Mouse (Mus musculus): ENCODE measurements at regions not wholly inside any gene's neighbourhood (a gene's known extent, or its start where the extent isn't known, plus 50 kb on each side); places are given as distances from the start of the nearest gene placed in this dataset.

DNA sequence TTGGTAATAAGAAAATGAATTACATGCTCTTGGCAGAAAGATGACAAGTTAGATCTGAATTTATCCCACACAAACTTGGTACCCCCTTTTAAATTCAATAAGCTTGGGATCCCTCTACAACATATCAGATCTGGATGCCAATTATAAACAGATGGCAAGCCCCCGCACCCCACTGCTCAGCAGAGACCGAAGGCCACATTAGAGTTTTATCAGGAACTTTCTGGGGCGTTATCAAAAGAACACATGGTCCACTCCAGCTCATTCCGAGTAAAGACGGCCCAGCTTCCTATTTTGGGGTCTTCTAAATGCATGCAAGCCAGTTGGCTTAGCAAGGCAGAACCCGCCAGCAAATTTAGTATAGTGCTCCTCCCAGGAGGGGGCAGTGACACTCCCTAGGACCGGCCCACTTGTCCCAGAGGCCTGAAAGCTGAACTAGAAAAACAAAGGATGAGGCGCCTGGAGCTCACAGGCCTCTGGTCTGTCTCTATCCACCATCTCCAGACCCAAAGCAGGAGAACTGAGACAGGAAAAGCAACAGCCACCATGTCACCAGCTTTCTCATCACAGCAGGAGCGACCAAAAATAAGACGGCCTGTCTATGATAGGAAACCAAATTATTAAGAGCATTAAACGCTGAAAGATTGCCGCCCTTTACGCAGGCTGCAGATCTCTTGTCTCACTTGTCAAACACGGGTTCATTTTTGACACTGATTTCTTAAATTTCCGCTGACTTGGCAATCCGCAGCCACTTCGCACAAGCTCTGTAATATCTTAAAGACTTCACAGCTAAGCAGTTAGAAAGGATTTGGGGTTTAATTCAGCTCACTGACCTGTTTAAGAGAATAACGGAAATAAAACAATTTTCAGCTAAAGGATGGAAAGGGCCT, 117.2 kb upstream of the Satb2 start:
- TF ChIP-seq TCF3 (IDR thresholded peaks at IDR 0.05; ENCODE audit: insufficient read length, low read depth) = no peak
- TF ChIP-seq USF1 (IDR thresholded peaks at IDR 0.05; ENCODE audit: low read depth) = no peak
- no peak for TF ChIP-seq MYOG (IDR thresholded peaks at IDR 0.05; ENCODE audit: control insufficient read depth in 1 of 3, insufficient read depth in 1 of 3, insufficient read length in 2 of 3, low read depth in 2 of 3)
- no peak for TF ChIP-seq REST (IDR thresholded peaks at IDR 0.05; ENCODE audit: insufficient read depth, insufficient read length)
- no peak for TF ChIP-seq E2F4 (IDR thresholded peaks at IDR 0.05; ENCODE audit: insufficient read depth)
- no peak for TF ChIP-seq POLR2AphosphoS2 (IDR thresholded peaks at IDR 0.05; ENCODE audit: insufficient read length, low read depth)
- no peak for TF ChIP-seq POLR2A (IDR thresholded peaks at IDR 0.05; ENCODE audit: insufficient read length, low read depth)
- no peak for TF ChIP-seq SRF (IDR thresholded peaks at IDR 0.05; ENCODE audit: control insufficient read depth, insufficient read length, low read depth)
- TF ChIP-seq CEBPB (IDR thresholded peaks at IDR 0.05; ENCODE audit: insufficient read depth, poor library complexity, severe bottlenecking) = no peak
- TF ChIP-seq TCF12 (IDR thresholded peaks at IDR 0.05; ENCODE audit: insufficient read depth, poor library complexity, severe bottlenecking) = no peak
- TF ChIP-seq MAX (IDR thresholded peaks at IDR 0.05; ENCODE audit: low read depth) = no peak
- TF ChIP-seq MYOD1 (IDR thresholded peaks at IDR 0.05; ENCODE audit: control insufficient read depth in 1 of 3, insufficient read length in 2 of 3, low read depth in 2 of 3) = no peak
- Histone ChIP-seq H3K27me3 (ENCODE audit: control insufficient read depth, insufficient read depth, insufficient read length) (no peaks in the 10 kb centered on the region), H3K36me3 (ENCODE audit: control insufficient read depth, insufficient read depth) (no peaks in the 10 kb centered on the region), H3K4me2 (ENCODE audit: low read depth) (no peak overlapping the region), H3K4me3 (no peak overlapping the region), H3K79me2 (ENCODE audit: control insufficient read depth, insufficient read depth) (no peaks in the 10 kb centered on the region), H3ac (ENCODE audit: control insufficient read depth, insufficient read length) (no peak overlapping the region)

GRCm38 (mm10) chr1:57096248-57096600, 117.8 kb upstream of the Satb2 start:
- Histone ChIP-seq H3K4me3 (no peak overlapping the region), H3K27me3 (ENCODE audit: control insufficient read depth, insufficient read depth, insufficient read length) (no peaks in the 10 kb centered on the region), H3K36me3 (ENCODE audit: control insufficient read depth, insufficient read depth) (no peaks in the 10 kb centered on the region), H3K79me2 (ENCODE audit: control insufficient read depth, insufficient read depth) (no peaks in the 10 kb centered on the region), H3K4me2 (ENCODE audit: low read depth) (no peak overlapping the region), H3ac (ENCODE audit: control insufficient read depth, insufficient read length) (no peak overlapping the region)
- TF ChIP-seq SRF (IDR thresholded peaks at IDR 0.05; ENCODE audit: control insufficient read depth, insufficient read length, low read depth) (no peak), POLR2AphosphoS2 (IDR thresholded peaks at IDR 0.05; ENCODE audit: insufficient read length, low read depth) (no peak), CEBPB (IDR thresholded peaks at IDR 0.05; ENCODE audit: insufficient read depth, poor library complexity, severe bottlenecking) (no peak), POLR2A (IDR thresholded peaks at IDR 0.05; ENCODE audit: insufficient read length, low read depth) (no peak), MYOD1 (IDR thresholded peaks at IDR 0.05; ENCODE audit: control insufficient read depth in 1 of 3, insufficient read length in 2 of 3, low read depth in 2 of 3) (no peak), E2F4 (IDR thresholded peaks at IDR 0.05; ENCODE audit: insufficient read depth) (no peak), TCF3 (IDR thresholded peaks at IDR 0.05; ENCODE audit: insufficient read length, low read depth) (no peak), MAX (IDR thresholded peaks at IDR 0.05; ENCODE audit: low read depth) (no peak), MYOG (IDR thresholded peaks at IDR 0.05; ENCODE audit: control insufficient read depth in 1 of 3, insufficient read depth in 1 of 3, insufficient read length in 2 of 3, low read depth in 2 of 3) (no peak)

DNA sequence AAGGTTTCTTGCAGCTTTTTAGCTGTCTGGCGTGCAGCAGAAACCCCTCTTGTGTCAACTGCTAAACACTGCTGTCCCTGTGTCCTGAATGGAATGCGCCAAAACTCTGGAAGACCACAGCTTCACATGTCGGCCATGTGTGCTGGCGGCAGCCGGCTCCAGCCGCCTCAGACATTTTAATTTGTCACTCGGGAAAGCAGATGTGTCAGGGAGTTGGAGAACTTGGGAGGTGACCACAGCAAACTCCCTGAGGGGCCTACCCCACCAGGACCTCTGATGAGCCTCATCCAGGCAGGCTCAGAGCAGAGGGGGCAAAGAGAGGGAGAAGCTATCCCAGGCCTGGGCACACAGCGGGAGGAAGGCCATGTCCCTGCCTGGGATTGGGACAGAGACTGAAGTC, 118.3 kb upstream of the Satb2 start:
- no peak overlapping the region for H3ac ChIP-seq (ENCODE audit: control insufficient read depth, insufficient read length)
- TF ChIP-seq SRF (IDR thresholded peaks at IDR 0.05; ENCODE audit: control insufficient read depth, insufficient read length, low read depth) (no peak), TCF3 (IDR thresholded peaks at IDR 0.05; ENCODE audit: insufficient read length, low read depth) (no peak), REST (IDR thresholded peaks at IDR 0.05; ENCODE audit: insufficient read depth, insufficient read length) (no peak), MYOG (IDR thresholded peaks at IDR 0.05; ENCODE audit: control insufficient read depth in 1 of 3, insufficient read depth in 1 of 3, insufficient read length in 2 of 3, low read depth in 2 of 3) (no peak), POLR2AphosphoS2 (IDR thresholded peaks at IDR 0.05; ENCODE audit: insufficient read length, low read depth) (no peak), USF1 (IDR thresholded peaks at IDR 0.05; ENCODE audit: low read depth) (no peak), POLR2A (IDR thresholded peaks at IDR 0.05; ENCODE audit: insufficient read length, low read depth) (no peak), TCF12 (IDR thresholded peaks at IDR 0.05; ENCODE audit: insufficient read depth, poor library complexity, severe bottlenecking) (no peak), MYOD1 (IDR thresholded peaks at IDR 0.05; ENCODE audit: control insufficient read depth in 1 of 3, insufficient read length in 2 of 3, low read depth in 2 of 3) (no peak), E2F4 (IDR thresholded peaks at IDR 0.05; ENCODE audit: insufficient read depth) (no peak), MAX (IDR thresholded peaks at IDR 0.05; ENCODE audit: low read depth) (no peak), CEBPB (IDR thresholded peaks at IDR 0.05; ENCODE audit: insufficient read depth, poor library complexity, severe bottlenecking) (no peak)
- no peak overlapping the region for H3K4me2 ChIP-seq (ENCODE audit: low read depth)
- no peaks in the 10 kb centered on the region for H3K79me2 ChIP-seq (ENCODE audit: control insufficient read depth, insufficient read depth)
- H3K36me3 ChIP-seq (ENCODE audit: control insufficient read depth, insufficient read depth) = no peaks in the 10 kb centered on the region
- no peak overlapping the region for H3K4me3 ChIP-seq
- H3K27me3 ChIP-seq (ENCODE audit: control insufficient read depth, insufficient read depth, insufficient read length) = no peaks in the 10 kb centered on the region

DNA sequence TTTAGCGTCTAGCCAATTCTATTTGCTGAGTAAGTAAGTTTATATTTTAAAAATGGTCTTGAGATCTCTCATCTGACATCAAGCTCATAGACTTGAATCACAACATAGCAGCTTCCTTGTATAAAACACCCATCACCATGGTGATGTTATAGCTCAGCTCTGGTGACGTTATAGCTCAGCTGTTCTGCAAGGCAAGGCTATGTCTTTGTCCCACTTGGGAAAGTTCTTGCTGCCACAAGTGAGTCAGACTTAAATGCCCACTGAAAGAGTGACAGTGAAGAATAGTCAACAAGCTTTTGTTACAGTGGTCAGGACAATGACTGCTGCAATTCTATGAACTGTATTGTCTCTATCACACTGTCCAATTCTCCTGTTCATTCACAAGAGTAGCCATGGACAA, 122.2 kb upstream of the Satb2 start:
- H3K4me2 ChIP-seq (ENCODE audit: low read depth) = no peak overlapping the region
- H3K36me3 ChIP-seq (ENCODE audit: control insufficient read depth, insufficient read depth) = no peaks in the 10 kb centered on the region
- H3K4me3 ChIP-seq = no peak overlapping the region
- no peaks in the 10 kb centered on the region for H3K79me2 ChIP-seq (ENCODE audit: control insufficient read depth, insufficient read depth)
- H3K27me3 ChIP-seq (ENCODE audit: control insufficient read depth, insufficient read depth, insufficient read length) = no peaks in the 10 kb centered on the region
- H3ac ChIP-seq (ENCODE audit: control insufficient read depth, insufficient read length) = no peak overlapping the region
- TF ChIP-seq MYOG (IDR thresholded peaks at IDR 0.05; ENCODE audit: control insufficient read depth in 1 of 3, insufficient read depth in 1 of 3, insufficient read length in 2 of 3, low read depth in 2 of 3) (no peak), POLR2A (IDR thresholded peaks at IDR 0.05; ENCODE audit: insufficient read length, low read depth) (no peak), TCF12 (IDR thresholded peaks at IDR 0.05; ENCODE audit: insufficient read depth, poor library complexity, severe bottlenecking) (no peak), MAX (IDR thresholded peaks at IDR 0.05; ENCODE audit: low read depth) (no peak)
